Mouse (Mus musculus): ENCODE measurements around the gene St3gal6. TPM values are rescaled to one million over a fixed set of nuclear protein-coding genes. Genes with fewer than 3 reads are reported as not detected.
"Not testable (repeated sequence)": the region's sequence is repeated elsewhere in the genome, so short reads cannot be mapped to it uniquely, and the experiment has no call there.

The St3gal6 gene
- total and polyA plus RNA-seq, 2 experiments from 2014 or later: 7.9 to 14.7 TPM

DNA sequence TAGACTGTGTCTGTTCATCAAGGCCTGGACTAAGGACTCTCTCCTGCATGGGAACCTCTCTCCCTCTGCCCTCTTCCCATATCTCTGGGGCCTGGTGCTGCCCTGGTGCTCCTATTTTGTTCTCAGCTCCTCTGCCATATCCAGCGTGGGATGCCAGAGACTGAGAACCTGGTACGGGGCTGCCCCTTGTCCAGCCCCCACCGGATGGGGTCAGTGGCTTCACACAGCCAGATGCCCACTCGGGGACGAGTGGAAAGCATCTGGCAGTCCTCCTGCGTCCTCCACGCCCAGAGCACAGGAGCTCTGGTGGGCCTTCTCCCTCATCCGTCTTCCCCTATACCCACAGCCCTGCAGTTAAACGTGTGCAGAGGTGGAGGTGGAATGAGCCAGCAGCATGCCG, 63.7 kb downstream of the St3gal6 start:
- Histone ChIP-seq H3K27ac (ENCODE audit: low read depth) (peak overlapping the region; percentile 78), H3K4me1 (ENCODE audit: control insufficient read depth, insufficient read depth) (0 out of 2 replicates have a peak, but pooled peaks cover 7% of the 10 kb centered on the region), H3K9me3 (replicated peaks; ENCODE audit: control insufficient read depth, low read length) (no peaks in the 10 kb centered on the region), H3K4me2 (ENCODE audit: low read depth, low read length) (no peak overlapping the region; the same call in 1 of the 2 replicates), H3K36me3 (replicated peaks; ENCODE audit: control insufficient read depth, insufficient read depth, low read length) (peaks cover 53% of the 10 kb centered on the region), H3K4me3 (ENCODE audit: low read depth, low read length) (no peak overlapping the region), H3K27me3 (ENCODE audit: control insufficient read depth, insufficient read depth, low read length) (no peaks in the 10 kb centered on the region), H3K9ac (replicated peaks; ENCODE audit: low read depth, low read length) (no peak overlapping the region; the same call in 1 of the 2 replicates)
- ATAC-seq (ENCODE audit: insufficient read depth, low read depth) (peak; percentile 22; the same call in 1 of the 2 replicates), DNase-seq (ENCODE audit: low spot score) (no peak)
- 47% methylated on average over 10 of the region's 10 CpGs for WGBS
- TF ChIP-seq EP300 (IDR thresholded peaks at IDR 0.05; ENCODE audit: low read depth): no peak

DNA sequence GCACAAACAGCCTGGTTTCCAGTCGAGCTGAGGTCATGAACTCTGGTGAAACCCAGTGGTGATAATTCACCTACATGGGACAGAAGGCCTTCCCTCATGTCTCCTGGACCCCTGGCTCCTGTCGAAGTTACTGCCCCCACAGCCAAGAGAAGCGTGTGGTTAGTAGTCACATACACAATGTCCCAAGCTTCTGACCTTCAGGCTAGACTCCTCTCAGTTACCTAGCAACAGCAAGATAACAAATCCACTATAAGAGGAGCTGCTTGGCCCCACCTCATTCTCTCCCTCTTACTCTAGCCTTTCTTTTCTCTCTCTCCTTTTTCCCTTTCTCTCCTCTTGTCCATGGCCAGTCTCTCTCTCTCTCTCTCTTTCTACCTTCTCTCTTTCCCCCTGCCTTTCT, 64.1 kb downstream of the St3gal6 start:
- not testable (repeated sequence) for H3K4me2 ChIP-seq (ENCODE audit: low read depth, low read length); H3K4me1 ChIP-seq (ENCODE audit: control insufficient read depth, insufficient read depth); H3K4me3 ChIP-seq (ENCODE audit: low read depth, low read length); H3K27me3 ChIP-seq (ENCODE audit: control insufficient read depth, insufficient read depth, low read length); H3K9me3 ChIP-seq (replicated peaks; ENCODE audit: control insufficient read depth, low read length); H3K9ac ChIP-seq (replicated peaks; ENCODE audit: low read depth, low read length)
- WGBS: 16% methylated on average over 3 of the region's 3 CpGs
- Histone ChIP-seq H3K36me3 (replicated peaks; ENCODE audit: control insufficient read depth, insufficient read depth, low read length) (peaks cover 53% of the 10 kb centered on the region), H3K27ac (ENCODE audit: low read depth) (peak overlapping the region; percentile 78)
- DNase-seq (ENCODE audit: low spot score): peak; percentile 34
- ATAC-seq (ENCODE audit: insufficient read depth, low read depth): peak; percentile 81

DNA sequence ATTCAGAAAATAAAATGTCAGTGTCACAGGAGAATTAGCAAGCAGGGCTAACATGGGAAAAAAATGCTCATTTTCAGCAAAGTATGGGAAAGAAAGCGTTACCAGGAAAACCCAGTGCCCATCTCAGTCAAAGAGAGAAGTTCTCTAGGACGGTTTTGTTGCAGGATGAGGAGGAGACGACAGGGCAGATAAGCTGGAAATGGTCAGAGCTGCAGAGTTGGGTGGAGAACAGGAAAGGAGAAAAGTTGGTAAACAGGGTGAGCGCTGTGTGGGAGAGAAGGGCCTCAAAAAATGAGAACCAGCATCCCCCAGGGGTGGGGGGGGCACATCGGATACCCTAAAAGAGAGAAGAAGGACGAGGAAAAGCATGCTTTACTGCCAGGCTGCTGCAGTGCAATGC, 67.1 kb downstream of the St3gal6 start:
- peaks cover 11% of the 10 kb centered on the region; the same call in 1 of the 2 replicates for H3K4me1 ChIP-seq (ENCODE audit: control insufficient read depth, insufficient read depth)
- no peak overlapping the region for H3K4me3 ChIP-seq (ENCODE audit: low read depth, low read length)
- no peaks in the 10 kb centered on the region for H3K27me3 ChIP-seq (ENCODE audit: control insufficient read depth, insufficient read depth, low read length)
- peaks cover 32% of the 10 kb centered on the region for H3K36me3 ChIP-seq (replicated peaks; ENCODE audit: control insufficient read depth, insufficient read depth, low read length)
- H3K9me3 ChIP-seq (replicated peaks; ENCODE audit: control insufficient read depth, low read length): no peaks in the 10 kb centered on the region
- no peak for ATAC-seq (ENCODE audit: insufficient read depth, low read depth)
- no peak overlapping the region for H3K9ac ChIP-seq (replicated peaks; ENCODE audit: low read depth, low read length)
- TF ChIP-seq CTCF (IDR thresholded peaks at IDR 0.05; ENCODE audit: low read depth) (no peak), EP300 (IDR thresholded peaks at IDR 0.05; ENCODE audit: low read depth) (no peak)
- no peak overlapping the region for H3K4me2 ChIP-seq (ENCODE audit: low read depth, low read length)
- no peak overlapping the region for H3K27ac ChIP-seq (ENCODE audit: low read depth)
- no peak for DNase-seq (ENCODE audit: low spot score)
- 48% methylated on average over 6 of the region's 6 CpGs for WGBS

DNA sequence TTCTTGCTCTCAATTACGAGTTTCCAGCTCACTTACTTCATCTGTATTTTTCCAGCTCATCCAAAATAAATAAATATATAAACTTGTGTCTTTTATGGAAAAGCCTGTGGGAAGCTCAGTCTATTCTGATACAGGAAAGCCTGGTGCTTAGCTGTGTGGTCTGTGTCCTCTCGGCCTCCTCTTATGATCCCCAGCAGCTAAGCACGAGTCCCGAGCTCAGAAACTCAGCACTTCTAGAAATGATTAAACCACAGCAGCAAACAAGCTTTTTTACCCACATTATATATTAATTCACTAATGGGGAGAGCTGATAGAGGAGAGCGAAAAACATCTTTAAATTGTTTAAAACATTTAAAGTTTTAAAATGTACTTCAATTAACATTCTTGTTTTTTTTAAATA, 67.6 kb downstream of the St3gal6 start:
- DNase-seq (ENCODE audit: low spot score): no peak
- H3K9me3 ChIP-seq (replicated peaks; ENCODE audit: control insufficient read depth, low read length): no peaks in the 10 kb centered on the region
- no peak overlapping the region for H3K4me3 ChIP-seq (ENCODE audit: low read depth, low read length)
- no peak for TF ChIP-seq EP300 (IDR thresholded peaks at IDR 0.05; ENCODE audit: low read depth)
- WGBS: 68% methylated on average over 5 of the region's 5 CpGs
- ATAC-seq (ENCODE audit: insufficient read depth, low read depth): no peak
- H3K36me3 ChIP-seq (replicated peaks; ENCODE audit: control insufficient read depth, insufficient read depth, low read length): peaks cover 35% of the 10 kb centered on the region
- H3K9ac ChIP-seq (replicated peaks; ENCODE audit: low read depth, low read length): no peak overlapping the region
- no peaks in the 10 kb centered on the region for H3K27me3 ChIP-seq (ENCODE audit: control insufficient read depth, insufficient read depth, low read length)
- H3K4me2 ChIP-seq (ENCODE audit: low read depth, low read length): no peak overlapping the region
- peaks cover 11% of the 10 kb centered on the region; the same call in 1 of the 2 replicates for H3K4me1 ChIP-seq (ENCODE audit: control insufficient read depth, insufficient read depth)
- no peak overlapping the region for H3K27ac ChIP-seq (ENCODE audit: low read depth)

DNA sequence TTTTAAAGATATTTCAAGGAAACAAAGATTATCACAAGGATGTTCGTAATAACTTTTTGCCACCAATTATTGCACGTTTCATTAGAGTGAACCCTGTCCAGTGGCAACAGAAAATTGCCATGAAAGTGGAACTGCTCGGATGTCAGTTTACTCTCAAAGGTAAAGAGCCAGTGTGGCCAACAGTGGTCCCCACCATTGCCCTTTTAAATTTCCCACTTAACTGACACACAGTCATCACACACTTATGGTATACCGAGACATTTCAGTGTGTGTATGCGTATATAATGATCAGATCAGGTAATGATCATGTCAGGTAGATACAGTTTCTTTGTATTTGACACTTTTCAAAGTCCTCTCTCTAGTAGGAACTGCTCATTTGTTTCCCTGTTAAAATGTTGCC, 68.9 kb downstream of the St3gal6 start:
- DNase-seq (ENCODE audit: low spot score) (no peak), ATAC-seq (ENCODE audit: insufficient read depth, low read depth) (no peak)
- WGBS: 84% methylated on average over 5 of the region's 5 CpGs
- Histone ChIP-seq H3K36me3 (replicated peaks; ENCODE audit: control insufficient read depth, insufficient read depth, low read length) (peaks cover 45% of the 10 kb centered on the region), H3K27me3 (ENCODE audit: control insufficient read depth, insufficient read depth, low read length) (no peaks in the 10 kb centered on the region), H3K4me3 (ENCODE audit: low read depth, low read length) (no peak overlapping the region), H3K9me3 (replicated peaks; ENCODE audit: control insufficient read depth, low read length) (no peaks in the 10 kb centered on the region), H3K4me1 (ENCODE audit: control insufficient read depth, insufficient read depth) (peaks cover 7% of the 10 kb centered on the region; the same call in 1 of the 2 replicates), H3K27ac (ENCODE audit: low read depth) (no peak overlapping the region), H3K9ac (replicated peaks; ENCODE audit: low read depth, low read length) (no peak overlapping the region), H3K4me2 (ENCODE audit: low read depth, low read length) (no peak overlapping the region)
- no peak for TF ChIP-seq CTCF (IDR thresholded peaks at IDR 0.05; ENCODE audit: low read depth)
- TF ChIP-seq EP300 (IDR thresholded peaks at IDR 0.05; ENCODE audit: low read depth): no peak

DNA sequence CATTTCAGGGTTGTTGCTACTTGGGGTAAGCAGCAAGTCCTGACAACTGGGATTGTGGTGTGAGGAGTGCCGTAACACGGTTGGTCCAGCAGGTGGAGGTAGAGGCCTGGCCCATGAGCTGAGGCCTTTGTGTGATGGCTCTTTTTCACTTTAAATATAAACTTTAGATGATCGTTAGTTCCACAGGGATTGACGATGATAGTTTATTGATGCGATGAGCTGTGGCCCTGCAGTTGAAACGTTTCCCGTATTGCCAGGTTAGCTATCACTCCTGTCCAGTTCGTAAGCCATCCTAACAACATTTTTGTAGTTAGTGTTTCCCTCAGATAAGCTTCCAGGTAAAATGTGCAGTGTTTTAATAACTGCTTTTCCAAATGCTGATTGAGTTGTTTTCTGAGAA, 69.4 kb downstream of the St3gal6 start:
- TF ChIP-seq EP300 (IDR thresholded peaks at IDR 0.05; ENCODE audit: low read depth): no peak
- TF ChIP-seq CTCF (IDR thresholded peaks at IDR 0.05; ENCODE audit: low read depth): peak; percentile 88
- H3K27me3 ChIP-seq (ENCODE audit: control insufficient read depth, insufficient read depth, low read length): no peaks in the 10 kb centered on the region
- ATAC-seq (ENCODE audit: insufficient read depth, low read depth): no peak; the same call in 1 of the 2 replicates
- peaks cover 46% of the 10 kb centered on the region for H3K36me3 ChIP-seq (replicated peaks; ENCODE audit: control insufficient read depth, insufficient read depth, low read length)
- DNase-seq (ENCODE audit: low spot score): peak; percentile 63
- no peak overlapping the region for H3K4me3 ChIP-seq (ENCODE audit: low read depth, low read length)
- H3K4me2 ChIP-seq (ENCODE audit: low read depth, low read length): no peak overlapping the region
- no peak overlapping the region for H3K9ac ChIP-seq (replicated peaks; ENCODE audit: low read depth, low read length)
- H3K4me1 ChIP-seq (ENCODE audit: control insufficient read depth, insufficient read depth): peaks cover 5% of the 10 kb centered on the region; the same call in 1 of the 2 replicates
- no peak overlapping the region for H3K27ac ChIP-seq (ENCODE audit: low read depth)
- no peaks in the 10 kb centered on the region for H3K9me3 ChIP-seq (replicated peaks; ENCODE audit: control insufficient read depth, low read length)
- WGBS: 53% methylated on average over 8 of the region's 8 CpGs

All from heart, postnatal 0 days (tissue).